Mouse (Mus musculus) intestine, embryonic 15.5 days (tissue): ENCODE measurements around the gene Tldc1. TPM values are rescaled to one million over a fixed set of nuclear protein-coding genes. Genes with fewer than 3 reads are reported as not detected.

Experiments
- ATAC-seq: fragments of 200-750 bp; cut with Nextera tagmentation; 2 replicates; pipeline ENCODE4 v1.8.0; 2017; ENCODE audit warnings: moderate TSS enrichment, moderate library complexity
- H3K27ac ChIP-seq: fragments of 300-500 bp; sonication (generic); 2 replicates; pipeline ENCODE4 v1.5.1; 2015; ENCODE audit warnings: mild to moderate bottlenecking, inconsistent platforms
- H3K27me3 ChIP-seq: fragments of 300-500 bp; sonication (generic); replicated peaks from 2 replicates; pipeline ENCODE4 v1.6.1; 2015; ENCODE audit warnings: inconsistent platforms
- H3K36me3 ChIP-seq: fragments of 300-500 bp; sonication (generic); 2 replicates; pipeline ENCODE4 v1.6.1; 2015; ENCODE audit warnings: inconsistent platforms
- H3K4me1 ChIP-seq: fragments of 300-500 bp; sonication (generic); replicated peaks from 2 replicates; pipeline ENCODE4 v1.6.1; 2015; ENCODE audit warnings: inconsistent platforms
- H3K4me2 ChIP-seq: fragments of 300-500 bp; sonication (generic); replicated peaks from 2 replicates; pipeline ENCODE4 v1.6.1; 2015; ENCODE audit warnings: mild to moderate bottlenecking, inconsistent platforms
- H3K4me3 ChIP-seq: fragments of 300-500 bp; sonication (generic); replicated peaks from 2 replicates; pipeline ENCODE4 v1.5.1; 2015; ENCODE audit warnings: inconsistent platforms
- H3K9ac ChIP-seq: fragments of 300-500 bp; sonication (generic); 2 replicates; pipeline ENCODE4 v1.6.1; 2015; ENCODE audit warnings: inconsistent platforms
- H3K9me3 ChIP-seq: fragments of 300-500 bp; sonication (generic); 2 replicates; pipeline ENCODE4 v1.6.1; 2016; ENCODE audit warnings: inconsistent platforms
- WGBS: fragments of 180-500 bp; shearing (Covaris S2); methylation state at CpG from one replicate; pipeline ENCODE4 v1.1.7; 2015; 5-methylcytosine and 5-hydroxymethylcytosine counted together
- polyA plus RNA-seq: library from polyadenylated mRNA; unstranded; fragments of >200 nt; fragmentation: Nextera tagmentation; extraction: Ambion mirVana; gene quantifications from 2 replicates; pipeline ENCODE4 v1.2.1, GENCODE M21; 2015

Gene Tldc1
- 14.4 and 15.3 TPM in 2 replicates for polyA plus RNA-seq

DNA sequence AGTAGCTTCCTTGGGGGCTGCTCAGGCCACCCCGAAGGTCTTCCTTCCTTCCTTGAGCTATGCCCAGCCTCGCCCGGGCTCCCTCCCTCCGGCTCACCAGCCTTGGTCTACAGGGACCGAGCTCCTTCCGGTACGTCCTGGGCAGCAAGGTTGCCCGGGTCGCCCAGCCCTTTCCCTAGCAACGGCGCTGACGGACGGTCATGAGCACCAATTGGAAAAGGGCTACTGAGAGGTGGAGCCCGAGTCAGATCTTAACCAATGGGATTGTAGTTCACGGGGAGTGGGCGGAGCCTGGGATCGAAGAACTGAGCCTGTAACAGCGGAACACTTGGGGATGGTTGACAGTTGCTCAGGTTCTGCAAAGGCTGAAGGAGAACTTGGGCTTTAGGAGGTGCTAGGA lies at the start of gene Tldc1:
Gene Tldc1 (minus strand): TSS at position 154 of the 400 bp plus-strand sequence.
- peak; percentile 98 for ATAC-seq
- Histone ChIP-seq H3K4me2 (peak within 1 kb of the TSS; percentile 90), H3K9ac (peak within 1 kb of the TSS; percentile 68), H3K27ac (peak within 1 kb of the TSS; percentile 82), H3K9me3 (no peaks in the 10 kb centered on the region), H3K27me3 (no peaks in the 10 kb centered on the region), H3K4me3 (peak within 1 kb of the TSS; percentile 65), H3K4me1 (peaks cover 17% of the 10 kb centered on the region), H3K36me3 (no peaks in the 10 kb centered on the region)
- 0% methylated on average over 18 of the region's 18 CpGs for WGBS

DNA sequence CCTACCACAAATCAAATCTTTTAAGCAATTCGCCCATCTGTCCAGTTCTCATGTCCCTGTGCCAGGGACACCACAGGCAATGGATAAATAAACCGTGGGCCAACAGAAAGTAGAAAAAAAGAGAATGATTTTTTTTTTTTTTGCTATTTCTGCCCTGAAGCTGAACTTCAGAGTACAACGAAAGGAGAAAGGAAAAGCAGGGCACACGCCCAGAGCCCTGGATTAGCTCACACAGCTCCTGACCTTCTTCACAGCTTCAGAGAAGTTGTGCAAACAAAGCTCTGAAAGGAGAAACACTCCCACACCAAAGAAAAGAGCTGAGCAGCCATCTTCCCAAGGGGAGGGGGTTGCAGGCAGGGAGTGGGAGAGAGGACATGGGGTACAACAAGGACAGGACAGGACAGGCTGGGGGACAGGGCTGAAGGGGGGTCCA lies 49.5 kb upstream of the Tldc1 start:
- H3K9ac ChIP-seq, result no peak overlapping the region
- H3K9me3 ChIP-seq, result no peaks in the 10 kb centered on the region
- H3K4me2 ChIP-seq, result 0 out of 2 replicates have a peak overlapping the region, but pooled peaks have one; percentile 3
- H3K36me3 ChIP-seq, result no peaks in the 10 kb centered on the region
- no peak overlapping the region for H3K4me3 ChIP-seq
- peaks cover 78% of the 10 kb centered on the region for H3K4me1 ChIP-seq
- H3K27me3 ChIP-seq, result no peaks in the 10 kb centered on the region
- no peak for ATAC-seq
- peak overlapping the region; percentile 54 for H3K27ac ChIP-seq
- WGBS, result 25% methylated on average over 4 of the region's 4 CpGs

DNA sequence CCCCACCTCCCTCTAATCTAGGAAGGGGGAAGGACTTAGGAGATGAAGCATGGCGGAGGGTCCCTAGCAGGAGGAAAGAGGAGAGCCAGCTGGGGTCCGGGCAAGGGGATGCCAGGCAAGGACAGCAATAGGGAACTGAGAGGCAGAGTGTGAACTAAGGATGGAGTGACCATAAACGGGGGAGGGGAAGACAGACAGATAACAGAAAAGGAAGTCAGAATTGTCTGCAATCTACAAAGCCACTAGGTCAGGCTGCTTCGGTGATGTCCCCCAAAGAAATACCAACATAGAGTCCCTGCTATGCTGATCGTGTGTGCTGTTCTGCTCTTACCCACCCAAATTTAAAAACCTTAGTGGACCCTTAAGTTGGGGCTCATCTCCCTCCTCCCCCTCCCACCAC lies 48.8 kb upstream of the Tldc1 start:
- no peak overlapping the region for H3K4me2 ChIP-seq
- H3K4me3 ChIP-seq, result no peak overlapping the region
- ATAC-seq, result no peak
- H3K9me3 ChIP-seq, result no peaks in the 10 kb centered on the region
- peaks cover 70% of the 10 kb centered on the region for H3K4me1 ChIP-seq
- no peaks in the 10 kb centered on the region for H3K36me3 ChIP-seq
- no peaks in the 10 kb centered on the region for H3K27me3 ChIP-seq
- no peak overlapping the region for H3K9ac ChIP-seq
- no peak overlapping the region for H3K27ac ChIP-seq
- WGBS, result 63% methylated on average over 5 of the region's 5 CpGs

DNA sequence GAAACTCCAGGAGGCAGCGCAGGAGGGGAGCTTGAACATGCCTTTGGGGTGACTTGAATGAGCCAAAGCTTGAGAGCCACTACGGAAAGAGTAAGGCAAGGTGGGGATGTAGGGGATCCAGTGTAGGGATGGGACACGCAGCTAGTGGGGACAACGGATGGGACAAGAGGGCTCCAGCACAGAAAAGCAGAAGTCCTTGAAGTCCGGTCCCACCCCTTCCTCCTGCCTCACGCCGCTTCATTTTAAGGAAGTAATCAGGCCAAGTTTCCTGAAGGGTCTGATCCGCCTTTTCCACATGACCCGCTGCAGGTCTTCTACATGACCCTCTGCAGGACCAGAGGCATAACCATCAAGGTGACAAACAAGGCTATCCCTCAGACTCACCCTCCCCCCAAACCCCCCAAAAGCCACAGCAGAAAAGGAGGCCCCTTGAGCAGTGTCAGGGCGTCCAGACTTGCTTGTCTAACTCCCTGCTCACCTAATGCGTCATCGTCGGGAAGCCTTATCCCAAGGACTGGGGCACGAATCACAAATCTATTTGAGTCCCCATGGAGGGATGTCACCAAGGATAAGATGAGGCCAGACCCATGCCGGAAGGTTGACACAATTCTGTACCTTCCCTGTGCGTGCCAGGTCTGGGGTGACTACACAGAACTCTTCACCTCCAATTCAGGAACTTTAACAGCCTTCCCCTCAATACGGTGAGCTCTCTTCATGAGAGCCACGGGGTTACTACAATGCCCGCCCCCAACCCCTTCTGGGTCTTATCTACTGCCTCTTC lies 47.9 kb upstream of the Tldc1 start:
- H3K4me1 ChIP-seq, result peaks cover 62% of the 10 kb centered on the region
- H3K4me3 ChIP-seq, result no peak overlapping the region
- H3K36me3 ChIP-seq, result peaks cover 4% of the 10 kb centered on the region; the same call in 1 of the 2 replicates
- no peak overlapping the region for H3K27ac ChIP-seq
- 81% methylated on average over 19 of the region's 19 CpGs for WGBS
- no peak overlapping the region for H3K9ac ChIP-seq
- no peaks in the 10 kb centered on the region for H3K27me3 ChIP-seq
- no peak overlapping the region for H3K4me2 ChIP-seq
- no peaks in the 10 kb centered on the region for H3K9me3 ChIP-seq
- ATAC-seq, result no peak

DNA sequence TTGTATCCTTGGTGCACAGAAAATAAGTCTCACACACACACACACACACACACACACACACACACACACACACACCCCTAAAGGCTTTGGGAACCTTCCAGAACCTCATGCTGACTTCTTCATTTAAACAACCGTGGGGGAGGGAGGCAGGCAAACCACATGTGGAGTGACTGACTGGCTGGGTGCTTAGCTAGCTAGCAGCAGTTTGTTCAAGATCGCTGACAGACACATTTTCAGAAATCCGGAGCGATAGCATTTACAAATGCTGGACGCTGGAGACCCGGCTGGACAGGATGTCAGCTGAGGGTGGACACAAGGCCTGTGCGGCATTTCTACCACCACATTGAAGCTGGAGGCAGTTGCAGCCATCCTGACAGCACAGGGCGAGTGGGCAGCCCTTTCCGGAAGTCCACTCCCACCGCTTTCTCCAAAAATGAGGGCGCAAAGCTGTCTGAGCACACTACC lies 46.6 kb upstream of the Tldc1 start:
- H3K27ac ChIP-seq, result 0 out of 2 replicates have a peak overlapping the region, but pooled peaks have one; percentile 25
- peaks cover 51% of the 10 kb centered on the region for H3K4me1 ChIP-seq

DNA sequence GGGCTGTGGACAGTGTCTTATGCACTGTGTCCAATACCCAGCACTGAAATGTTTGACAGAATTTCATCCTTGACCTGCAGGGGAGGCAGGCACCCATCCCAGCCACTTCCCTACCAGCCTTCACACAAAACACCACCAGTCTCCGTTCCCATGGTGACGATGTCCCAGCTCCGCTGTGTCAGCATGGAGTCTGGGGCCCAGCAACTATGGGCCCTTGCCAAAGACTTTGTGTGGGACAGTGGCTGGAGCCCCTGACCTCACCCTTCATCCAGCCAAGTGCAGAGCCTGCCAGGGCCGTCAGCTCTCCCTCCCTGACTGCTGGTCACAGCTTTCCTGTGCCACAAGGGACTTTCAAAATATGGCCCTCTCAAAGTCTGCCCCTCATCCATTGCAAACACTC lies 45.9 kb upstream of the Tldc1 start:
- no peak for ATAC-seq
- no peak overlapping the region for H3K27ac ChIP-seq
- H3K9me3 ChIP-seq, result no peaks in the 10 kb centered on the region
- 77% methylated on average over 4 of the region's 4 CpGs for WGBS
- no peak overlapping the region for H3K4me2 ChIP-seq
- peaks cover 47% of the 10 kb centered on the region for H3K4me1 ChIP-seq
- H3K27me3 ChIP-seq, result no peaks in the 10 kb centered on the region
- H3K4me3 ChIP-seq, result no peak overlapping the region
- peaks cover 14% of the 10 kb centered on the region; the same call in 1 of the 2 replicates for H3K36me3 ChIP-seq
- H3K9ac ChIP-seq, result no peak overlapping the region

More for the DNA sequence above, 46.6 kb upstream of the Tldc1 start:
- Histone ChIP-seq H3K9me3 (no peaks in the 10 kb centered on the region), H3K27me3 (no peaks in the 10 kb centered on the region), H3K9ac (no peak overlapping the region), H3K36me3 (peaks cover 14% of the 10 kb centered on the region; the same call in 1 of the 2 replicates), H3K4me2 (no peak overlapping the region), H3K4me3 (no peak overlapping the region)
- no peak for ATAC-seq
- WGBS, result 56% methylated on average over 11 of the region's 11 CpGs

DNA sequence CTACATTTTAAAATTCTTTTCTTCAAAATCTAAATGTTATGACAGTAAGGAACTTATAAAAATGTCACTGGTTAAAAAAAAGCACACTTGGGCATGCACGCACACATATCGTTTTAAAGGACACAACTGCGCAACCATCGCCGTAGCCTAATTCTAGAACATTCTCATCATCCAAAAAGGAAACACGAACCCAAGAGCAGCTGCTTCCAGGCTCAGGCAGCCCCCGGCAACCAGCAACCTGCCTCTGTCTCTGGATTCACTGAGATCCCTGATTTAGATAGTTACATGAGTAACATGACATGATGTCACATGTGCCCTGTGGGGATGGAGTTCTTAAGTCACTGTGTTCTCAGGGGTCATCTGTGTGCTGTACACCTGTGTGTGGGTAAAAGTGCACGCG lies 45.1 kb upstream of the Tldc1 start:
- ATAC-seq, result no peak
- peaks cover 14% of the 10 kb centered on the region; the same call in 1 of the 2 replicates for H3K36me3 ChIP-seq
- H3K27ac ChIP-seq, result no peak overlapping the region
- H3K9me3 ChIP-seq, result no peaks in the 10 kb centered on the region
- no peak overlapping the region for H3K4me3 ChIP-seq
- H3K9ac ChIP-seq, result no peak overlapping the region
- H3K27me3 ChIP-seq, result no peaks in the 10 kb centered on the region
- H3K4me1 ChIP-seq, result peaks cover 46% of the 10 kb centered on the region
- no peak overlapping the region for H3K4me2 ChIP-seq
- 93% methylated on average over 9 of the region's 9 CpGs for WGBS

DNA sequence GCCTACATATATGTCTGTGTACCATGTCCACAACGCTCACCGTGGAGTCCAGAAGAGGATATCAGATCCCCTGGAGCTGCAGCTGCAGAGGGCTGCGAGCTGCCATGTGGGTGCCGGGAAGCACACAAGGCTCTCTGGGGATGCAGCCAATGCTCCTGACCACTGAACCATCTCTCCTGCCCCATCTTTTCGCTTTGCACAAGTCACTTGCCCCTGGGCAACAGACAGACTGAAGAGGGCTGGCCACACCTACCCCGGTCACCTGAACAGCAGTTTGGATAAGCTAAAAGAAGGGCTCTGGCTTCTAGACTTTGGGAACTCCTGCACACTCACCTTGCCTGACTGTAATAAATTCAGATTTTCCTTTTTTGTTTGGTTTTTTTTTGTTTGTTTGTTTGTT lies 43.5 kb upstream of the Tldc1 start:
- Histone ChIP-seq H3K4me2 (no peak overlapping the region), H3K27me3 (no peaks in the 10 kb centered on the region), H3K9ac (no peak overlapping the region), H3K36me3 (peaks cover 14% of the 10 kb centered on the region; the same call in 1 of the 2 replicates), H3K9me3 (no peaks in the 10 kb centered on the region), H3K4me1 (peaks cover 46% of the 10 kb centered on the region), H3K4me3 (no peak overlapping the region), H3K27ac (no peak overlapping the region)
- 94% methylated on average over 6 of the region's 6 CpGs for WGBS
- no peak for ATAC-seq

DNA sequence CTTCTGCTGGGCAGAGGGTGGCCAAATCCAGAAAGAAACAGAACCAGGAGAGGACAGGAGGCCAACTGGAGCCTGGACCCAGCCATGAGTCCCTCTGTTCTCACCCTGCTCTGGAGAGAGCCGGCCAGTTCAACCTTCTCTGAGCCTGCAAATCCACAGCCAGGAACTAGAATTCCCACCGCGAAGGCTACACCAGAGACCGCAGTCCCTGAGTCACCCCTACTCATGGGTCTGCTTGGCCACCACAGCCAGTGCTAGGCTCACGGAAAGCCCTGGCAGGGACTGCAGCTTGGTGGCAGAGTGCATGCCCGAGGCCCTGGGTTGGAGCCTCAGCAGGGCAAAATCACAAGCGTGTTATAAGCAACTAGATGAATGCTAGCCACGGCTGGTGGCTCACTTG lies 41.8 kb upstream of the Tldc1 start:
- Histone ChIP-seq H3K27me3 (no peaks in the 10 kb centered on the region), H3K4me2 (no peak overlapping the region), H3K36me3 (peaks cover 14% of the 10 kb centered on the region; the same call in 1 of the 2 replicates), H3K9ac (no peak overlapping the region; the same call in 1 of the 2 replicates), H3K9me3 (no peaks in the 10 kb centered on the region), H3K4me3 (no peak overlapping the region), H3K27ac (no peak overlapping the region), H3K4me1 (peaks cover 35% of the 10 kb centered on the region)
- ATAC-seq, result no peak
- WGBS, result 91% methylated on average over 8 of the region's 8 CpGs

DNA sequence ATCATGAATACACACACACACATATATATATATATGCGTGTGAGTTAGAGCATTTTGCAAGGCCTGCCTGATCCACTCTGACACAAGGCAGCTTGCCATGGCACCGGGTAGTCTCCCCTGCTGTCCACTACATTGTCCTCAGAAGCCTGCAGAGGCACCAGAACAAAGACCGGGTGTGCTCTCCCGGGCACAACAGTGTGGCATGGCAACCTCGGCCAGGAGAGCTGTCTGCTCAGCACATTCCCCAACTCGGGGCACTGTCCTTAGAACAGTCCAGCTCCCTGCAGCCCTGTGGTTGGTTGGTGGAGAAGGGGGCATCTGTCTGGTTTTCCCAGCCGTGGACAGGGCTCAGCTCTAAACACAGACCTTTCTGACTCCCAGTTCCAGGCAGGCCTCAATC lies 41.1 kb upstream of the Tldc1 start:
- Histone ChIP-seq H3K4me2 (no peak overlapping the region), H3K4me1 (peaks cover 36% of the 10 kb centered on the region), H3K9ac (no peak overlapping the region), H3K27me3 (no peaks in the 10 kb centered on the region), H3K36me3 (peaks cover 14% of the 10 kb centered on the region; the same call in 1 of the 2 replicates), H3K27ac (no peak overlapping the region), H3K4me3 (no peak overlapping the region), H3K9me3 (no peaks in the 10 kb centered on the region)
- ATAC-seq, result no peak
- 76% methylated on average over 7 of the region's 7 CpGs for WGBS

DNA sequence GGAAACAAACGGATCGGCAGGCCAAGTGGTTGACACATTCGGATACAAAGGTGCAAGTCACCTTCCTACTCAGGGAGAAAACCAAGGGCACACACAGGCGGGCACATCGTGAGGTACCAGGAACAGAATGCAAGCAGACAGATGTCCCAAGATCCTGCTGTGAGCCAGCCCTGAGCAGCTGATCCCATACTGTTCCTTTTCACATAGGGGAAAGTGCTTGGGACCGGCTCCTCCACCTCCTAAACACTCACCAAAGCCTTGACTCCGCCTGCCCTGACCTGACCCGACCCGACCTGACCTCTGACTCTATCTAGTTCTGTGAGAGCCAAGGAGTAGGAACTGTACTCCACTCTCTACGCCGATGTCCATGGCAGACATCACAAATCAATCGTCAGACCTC lies 39.2 kb upstream of the Tldc1 start:
- no peak overlapping the region for H3K4me3 ChIP-seq
- peak overlapping the region; percentile 20; the same call in 1 of the 2 replicates for H3K27ac ChIP-seq
- no peak overlapping the region for H3K9ac ChIP-seq
- no peak for ATAC-seq
- H3K27me3 ChIP-seq, result no peaks in the 10 kb centered on the region
- H3K4me1 ChIP-seq, result peaks cover 46% of the 10 kb centered on the region
- H3K36me3 ChIP-seq, result peaks cover 14% of the 10 kb centered on the region; the same call in 1 of the 2 replicates
- 44% methylated on average over 12 of the region's 12 CpGs for WGBS
- no peak overlapping the region for H3K4me2 ChIP-seq
- H3K9me3 ChIP-seq, result no peaks in the 10 kb centered on the region

DNA sequence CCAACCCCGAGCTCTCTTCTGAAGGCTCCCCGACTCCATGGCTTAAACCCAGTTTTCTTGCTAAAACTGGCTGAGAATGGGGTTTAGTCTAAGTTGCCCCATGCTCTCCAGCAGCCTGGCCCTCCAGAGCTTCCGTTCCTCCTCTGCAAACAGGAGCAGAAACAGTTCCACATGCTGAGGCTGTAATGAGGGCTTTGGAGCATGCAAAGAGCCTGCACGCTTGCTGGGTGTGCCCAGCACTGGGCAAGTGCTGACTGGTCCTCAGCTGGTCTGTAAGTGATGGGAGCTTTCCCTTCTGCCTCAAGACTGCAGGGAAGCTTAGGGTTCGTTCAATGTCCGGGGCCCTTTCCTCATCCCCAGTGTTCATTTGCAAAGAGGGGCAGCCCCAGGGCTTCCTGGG lies 38.0 kb upstream of the Tldc1 start:
- Histone ChIP-seq H3K9me3 (no peaks in the 10 kb centered on the region), H3K9ac (no peak overlapping the region), H3K4me2 (no peak overlapping the region), H3K27me3 (no peaks in the 10 kb centered on the region), H3K27ac (no peak overlapping the region), H3K4me1 (peaks cover 56% of the 10 kb centered on the region), H3K36me3 (peaks cover 10% of the 10 kb centered on the region; the same call in 1 of the 2 replicates), H3K4me3 (no peak overlapping the region)
- 85% methylated on average over 6 of the region's 6 CpGs for WGBS
- ATAC-seq, result no peak
